Mouse (Mus musculus) stomach, postnatal 0 days (tissue): ENCODE measurements around the gene Ryr2.

Experiments
- CTCF ChIP-seq: IDR thresholded peaks from 2 replicates; pipeline ENCODE4 v1.5.1; 2016; ENCODE audit warnings: antibody characterized with exemption, low read depth, mild to moderate bottlenecking, moderate library complexity
- EP300 ChIP-seq: optimal IDR thresholded peaks from 2 replicates; pipeline ENCODE3; 2016; ENCODE audit warnings: antibody characterized with exemption

- TF ChIP-seq CTCF, result no peak
- TF ChIP-seq EP300, result no peak
These were observed 329.0 kb downstream of the Ryr2 start for GRCm38 (mm10) chr13:11777726-11778125.
